In the genomic region with DNA sequence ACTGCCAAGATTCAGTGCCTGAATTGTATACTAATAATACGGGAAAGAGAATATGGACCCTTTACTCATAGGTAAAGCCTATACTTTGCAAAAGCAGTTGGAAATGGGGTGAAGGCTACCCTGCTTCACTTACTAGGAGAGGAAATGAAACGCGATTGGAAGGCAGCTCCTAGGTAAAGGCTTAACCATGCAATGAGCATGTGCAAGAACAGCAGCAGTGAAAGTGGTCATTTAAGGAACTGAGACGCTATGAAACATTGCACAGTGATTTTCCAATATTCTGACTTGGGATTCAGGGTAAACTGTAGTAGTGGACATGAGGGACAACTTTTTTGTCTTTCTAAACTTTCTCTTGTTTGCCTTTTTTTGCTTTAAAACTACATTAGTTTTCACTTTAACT, we compare ENCODE assay signal across 15 mouse cellular contexts.
"Had no signal": no experiment of that assay in that cellular context is flagged by ENCODE, and none has a peak within 500 bp of the region (broad histone marks: within the 10 kb centered on the region; RNA-seq: fewer than 3 reads in every experiment).

No protein-coding gene starts in this region.

- ATAC-seq: hindbrain, postnatal 0 days; intestine, embryonic 16.5 days; liver, embryonic 12.5 days had no signal

- DNase-seq: gastrocnemius, postnatal 14 days; gastrocnemius, postnatal 36 days; heart, adult 18-20 months; heart, postnatal 10 days; heart, postnatal 4 days; kidney, adult 11 months; kidney, adult 2 months; kidney, adult 9 months; kidney, postnatal 14 days; kidney, postnatal 36 days; layer of hippocampus, adult 9-11 months; layer of hippocampus, postnatal 36 days had no signal
